Mouse (Mus musculus) MEL (cell line): ENCODE results near the gene Slco3a1.

ENCODE experiments used
- CTCF ChIP-seq, 3 experiments: IDR thresholded peaks in 2 of 3; conservative IDR thresholded peaks in 1 of 3; 2 replicates each; pipeline ENCODE4 v1.5.1; 2011 to 2012; ENCODE audit warnings: low read length in 3 of 3, low read depth in 2 of 3, mild to moderate bottlenecking in 2 of 3, improper control_type of control experiment in 1 of 3, inconsistent platforms in 1 of 3, mixed read lengths in 1 of 3, moderate library complexity in 1 of 3; ENCODE audit not compliant: control insufficient read depth in 1 of 3, insufficient read depth in 1 of 3, poor library complexity in 1 of 3, severe bottlenecking in 1 of 3
- EP300 ChIP-seq, 2 experiments: IDR thresholded peaks; 2 replicates each; pipeline ENCODE4 v1.6.1; 2011; ENCODE audit warnings: improper control_type of control experiment in 2 of 2, low read length in 2 of 2, low read depth in 1 of 2, mild to moderate bottlenecking in 1 of 2
- MAX ChIP-seq: IDR thresholded peaks from 2 replicates; pipeline ENCODE4 v1.6.1; 2011; ENCODE audit warnings: low read length, improper control_type of control experiment
- MYC ChIP-seq: IDR thresholded peaks from 2 replicates; pipeline ENCODE4 v1.6.1; 2011; ENCODE audit warnings: low read depth, mild to moderate bottlenecking, low read length, improper control_type of control experiment, moderate library complexity
- NELFE ChIP-seq: IDR thresholded peaks from 2 replicates; pipeline ENCODE4 v1.6.1; 2011; ENCODE audit warnings: low read depth, low read length, improper control_type of control experiment
- POLR2A ChIP-seq, 2 experiments: IDR thresholded peaks; 2 replicates each; pipeline ENCODE4 v1.6.1; 2011 to 2012; ENCODE audit warnings: low read length in 2 of 2, mild to moderate bottlenecking in 2 of 2, control low read depth in 1 of 2, improper control_type of control experiment in 1 of 2, low read depth in 1 of 2, moderate library complexity in 1 of 2; ENCODE audit not compliant: control insufficient read depth in 1 of 2, insufficient read depth in 1 of 2, poor library complexity in 1 of 2
- TCF12 ChIP-seq: IDR thresholded peaks from 2 replicates; pipeline ENCODE4 v1.6.1; 2014; ENCODE audit warnings: low read depth, mild to moderate bottlenecking, inconsistent platforms, low read length, improper control_type of control experiment, moderate library complexity

DNA sequence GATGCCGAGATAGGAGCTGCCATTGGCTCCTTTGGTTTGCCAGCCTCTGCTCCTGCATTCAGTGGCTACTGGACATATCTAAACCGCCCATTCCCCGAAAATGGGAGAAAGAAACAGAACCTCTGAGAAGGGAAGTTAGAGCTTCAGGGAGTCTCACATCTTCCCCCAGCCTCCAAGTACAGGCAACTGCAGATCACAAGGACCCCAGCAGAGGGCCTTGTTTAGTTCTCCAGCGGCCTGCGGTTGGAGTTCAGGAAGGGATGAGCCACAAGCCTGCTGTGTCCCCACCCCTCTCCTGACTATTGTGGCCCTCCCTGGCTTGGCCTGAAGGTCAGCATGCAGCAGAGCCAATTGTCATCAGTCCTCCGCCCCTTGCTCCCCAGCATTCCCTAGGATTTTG lies 836 bp upstream of the Slco3a1 start:
- TF ChIP-seq CTCF (IDR thresholded peaks at IDR 0.05 in 2 of 3, conservative IDR thresholded peaks at IDR 0.05 in 1 of 3; ENCODE audit: control insufficient read depth in 1 of 3, insufficient read depth in 1 of 3, low read depth in 2 of 3, low read length in 3 of 3, poor library complexity in 1 of 3, severe bottlenecking in 1 of 3) (peak in 2 of 3 experiments; percentile 63 to 66; a peak in 5 of 6 replicates), POLR2A (IDR thresholded peaks at IDR 0.05; ENCODE audit: control insufficient read depth in 1 of 2, insufficient read depth in 1 of 2, low read depth in 1 of 2, low read length in 2 of 2, poor library complexity in 1 of 2) (no peak), TCF12 (0 out of 2 replicates have a peak, but pooled peaks have one; percentile 5), NELFE (no peak), MAX (no peak), EP300 (IDR thresholded peaks at IDR 0.05; ENCODE audit: low read depth in 1 of 2, low read length in 2 of 2) (no peak), MYC (no peak)
